Mouse (Mus musculus) G1E (cell line): Measurements from ENCODE around the gene Midn.

Experiments used
- CTCF ChIP-seq: IDR thresholded peaks from 2 replicates; pipeline ENCODE4 v1.5.1; 2012; ENCODE audit warnings: low read depth, low read length, inconsistent platforms, mixed read lengths
- GATA1 ChIP-seq: IDR thresholded peaks from 2 replicates; pipeline ENCODE4 v1.6.1; 2012; ENCODE audit warnings: borderline replicate concordance, low read length, inconsistent platforms, mixed read lengths
- GATA2 ChIP-seq: IDR thresholded peaks from 2 replicates; pipeline ENCODE4 v1.6.1; 2012; ENCODE audit warnings: low read depth, low read length, inconsistent platforms, borderline replicate concordance
- POLR2AphosphoS5 ChIP-seq: IDR thresholded peaks from 2 replicates; pipeline ENCODE4 v1.6.1; 2012; ENCODE audit warnings: low read depth, low read length, inconsistent platforms; ENCODE audit not compliant: insufficient replicate concordance
- TAL1 ChIP-seq: conservative IDR thresholded peaks from 2 replicates; pipeline ENCODE4 v1.6.1; 2012; ENCODE audit warnings: low read depth, low read length, inconsistent platforms, mixed read lengths

DNA sequence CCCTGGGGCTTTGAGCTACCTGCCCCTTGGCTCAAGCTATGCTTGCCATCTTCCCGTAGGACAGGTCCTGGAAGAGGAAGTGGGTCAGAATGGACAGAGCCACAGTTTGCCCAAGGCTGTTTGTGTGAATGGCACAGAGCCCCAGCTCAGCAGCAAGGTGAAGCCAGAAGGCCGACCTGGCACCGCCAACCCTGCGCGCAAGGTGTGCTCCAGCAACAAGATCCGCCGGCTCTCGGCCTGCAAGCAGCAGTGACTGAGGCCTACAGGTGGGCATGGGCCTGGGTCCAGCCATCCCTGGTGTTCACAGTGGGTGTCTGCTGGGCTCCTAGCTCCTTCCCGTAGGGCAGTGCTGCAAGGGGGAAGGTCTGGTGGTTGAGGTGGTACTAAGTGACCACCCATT lies 18.2 kb upstream of the Midn start:
- no peak for TF ChIP-seq CTCF
- no peak for TF ChIP-seq GATA2
- no peak for TF ChIP-seq TAL1
- TF ChIP-seq GATA1 = no peak
- TF ChIP-seq POLR2AphosphoS5 = no peak; the same call in 1 of the 2 replicates
